In genomic region chr2:73346345-73347086, GRCm38 (mm10) we compare ENCODE assay signal across 12 mouse cellular contexts. TPM values are rescaled to one million over a fixed set of nuclear protein-coding genes. Genes with fewer than 3 reads are reported as not detected.
A peak's percentile ranks its signal among the peaks of the same experiment; 100 is the strongest.
DNase-seq lines count a peak whose midpoint lies in the region; ATAC-seq and TF ChIP-seq lines count a peak whose summit lies in the region.
"Had no signal": no experiment of that assay in that cellular context is flagged by ENCODE, and none has a peak within 500 bp of the region (broad histone marks: within the 10 kb centered on the region; RNA-seq: fewer than 3 reads in every experiment).

No protein-coding gene starts in this region.

- intact Hi-C loops in gastrocnemius, adult 2 months (cut with DNase I): no loop called here

- WGBS in forebrain, postnatal 0 days: 59% methylated on average over 13 of the region's 13 CpGs

- no peak for TF ChIP-seq CTCF in forebrain, postnatal 0 days (IDR thresholded peaks at IDR 0.05; ENCODE audit: low read depth)
- TF ChIP-seq CTCF in gastrocnemius, adult 2 months (IDR thresholded peaks at IDR 0.05): no peak

- H3K4me2 ChIP-seq in forebrain, postnatal 0 days (ENCODE audit: low read depth): no peak overlapping the region
- H3K4me2 ChIP-seq: embryonic facial prominence, embryonic 12.5 days; heart, embryonic 13.5 days had no signal

- no peaks in the 10 kb centered on the region for H3K36me3 ChIP-seq in forebrain, postnatal 0 days (ENCODE audit: insufficient read depth)
- H3K36me3 ChIP-seq: embryonic facial prominence, embryonic 12.5 days; heart, embryonic 13.5 days had no signal

- H3K27me3 ChIP-seq in forebrain, postnatal 0 days (ENCODE audit: insufficient read depth, low read length): no peaks in the 10 kb centered on the region
- H3K27me3 ChIP-seq: embryonic facial prominence, embryonic 12.5 days; heart, embryonic 13.5 days had no signal

- no peak overlapping the region for H3K9ac ChIP-seq in forebrain, postnatal 0 days
- H3K9ac ChIP-seq: embryonic facial prominence, embryonic 12.5 days; heart, embryonic 13.5 days had no signal

- H3K9me3 ChIP-seq in forebrain, postnatal 0 days (ENCODE audit: low read length): no peaks in the 10 kb centered on the region
- H3K9me3 ChIP-seq: embryonic facial prominence, embryonic 12.5 days; heart, embryonic 13.5 days; megakaryocyte, embryonic 14.5 days had no signal

- H3K4me3 ChIP-seq in forebrain, postnatal 0 days (ENCODE audit: low read depth, low read length): no peak overlapping the region
- H3K4me3 ChIP-seq in gastrocnemius, adult 2 months: no peak overlapping the region
- H3K4me3 ChIP-seq: embryonic facial prominence, embryonic 12.5 days; heart, embryonic 13.5 days; megakaryocyte, embryonic 14.5 days had no signal

- H3K4me1 ChIP-seq in forebrain, postnatal 0 days (ENCODE audit: insufficient read depth): 0 out of 2 replicates have a peak, but pooled peaks cover 4% of the 10 kb centered on the region

- ATAC-seq in forebrain, postnatal 0 days: peak; percentile 81

- DNase-seq in layer of hippocampus, adult 11-12 months (ENCODE audit: low spot score): peak; percentile 78
- no peak for DNase-seq in layer of hippocampus, adult 9-10 months (ENCODE audit: low spot score)
- peak; percentile 38 for DNase-seq in forebrain, postnatal 0 days
- DNase-seq in layer of hippocampus, postnatal 25 days (ENCODE audit: extremely low spot score in 1 of 2, low spot score in 1 of 2): peak; percentile 43 to 47
- peak; percentile 30 for DNase-seq in right cerebral cortex, postnatal 14 days
- DNase-seq in thymus, postnatal 0 days (ENCODE audit: low spot score): no peak
- DNase-seq in gastrocnemius, adult 2 months: no peak
- DNase-seq in kidney, postnatal 25 days: no peak
- DNase-seq: spleen, adult 18-20 months had no signal

- no peak overlapping the region; the same call in 1 of the 2 replicates for H3K27ac ChIP-seq in forebrain, postnatal 0 days (ENCODE audit: low read depth, low read length)
- no peak overlapping the region for H3K27ac ChIP-seq in gastrocnemius, adult 2 months
- H3K27ac ChIP-seq: embryonic facial prominence, embryonic 12.5 days; heart, embryonic 13.5 days had no signal

RNA-seq across cellular contexts. Expression of gene Cir1, which starts 34.0 kb away (rescaled TPM):
- 9.5 and 10.6 TPM in 2 replicates for total RNA-seq in forebrain, postnatal 0 days (2014; rRNA removed)
- polyA plus RNA-seq in forebrain, postnatal 0 days (2015; fragmentation: Nextera tagmentation; extraction: Ambion mirVana): 29.3 and 30.3 TPM in 2 replicates
- total RNA-seq in layer of hippocampus, postnatal 25 days (2021): 10 to 100 TPM; 27.0 to 29.3 TPM
- polyA plus RNA-seq in thymus, postnatal 0 days (2015; fragmentation: Nextera tagmentation; extraction: Ambion mirVana): 29.7 and 30.9 TPM in 2 replicates
- total RNA-seq in gastrocnemius, adult 2 months (2021): 10 to 100 TPM; 12.0 to 12.7 TPM

RNA-seq across cellular contexts. Expression of gene Scrn3, which starts 34.1 kb away (rescaled TPM):
- total RNA-seq in forebrain, postnatal 0 days (2014; rRNA removed): 5.1 and 6.8 TPM in 2 replicates
- 4.5 and 5.3 TPM in 2 replicates for polyA plus RNA-seq in forebrain, postnatal 0 days (2015; fragmentation: Nextera tagmentation; extraction: Ambion mirVana)
- 10 to 100 TPM; 17.3 to 27.5 TPM for total RNA-seq in layer of hippocampus, postnatal 25 days (2021)
- 7.1 and 7.6 TPM in 2 replicates for polyA plus RNA-seq in thymus, postnatal 0 days (2015; fragmentation: Nextera tagmentation; extraction: Ambion mirVana)
- total RNA-seq in gastrocnemius, adult 2 months (2021): 10 to 100 TPM; 50.4 to 51.0 TPM

RNA-seq across cellular contexts. Expression of gene Gpr155, which starts 39.9 kb away (rescaled TPM):
- 12.5 and 20.0 TPM in 2 replicates for total RNA-seq in forebrain, postnatal 0 days (2014; rRNA removed)
- 6.2 and 12.5 TPM in 2 replicates for polyA plus RNA-seq in forebrain, postnatal 0 days (2015; fragmentation: Nextera tagmentation; extraction: Ambion mirVana)
- 10 to 100 TPM; 54.9 to 62.0 TPM for total RNA-seq in layer of hippocampus, postnatal 25 days (2021)
- 2.6 and 2.8 TPM in 2 replicates for polyA plus RNA-seq in thymus, postnatal 0 days (2015; fragmentation: Nextera tagmentation; extraction: Ambion mirVana)
- total RNA-seq in gastrocnemius, adult 2 months (2021): 10 to 100 TPM; 14.1 to 15.7 TPM

Comparison
In these comparisons a context has a peak if more than half of its experiments do, and no peak if none do; other contexts are left out.
1. DNase-seq: peak in layer of hippocampus, adult 11-12 months (single experiment), forebrain, postnatal 0 days (single experiment), layer of hippocampus, postnatal 25 days (2 of 2) and right cerebral cortex, postnatal 14 days (single experiment); none in layer of hippocampus, adult 9-10 months (single experiment), thymus, postnatal 0 days (single experiment), gastrocnemius, adult 2 months (single experiment) and kidney, postnatal 25 days (0 of 2).